Comparison of ENCODE assay signal across 28 mouse cellular contexts in the genomic region with DNA sequence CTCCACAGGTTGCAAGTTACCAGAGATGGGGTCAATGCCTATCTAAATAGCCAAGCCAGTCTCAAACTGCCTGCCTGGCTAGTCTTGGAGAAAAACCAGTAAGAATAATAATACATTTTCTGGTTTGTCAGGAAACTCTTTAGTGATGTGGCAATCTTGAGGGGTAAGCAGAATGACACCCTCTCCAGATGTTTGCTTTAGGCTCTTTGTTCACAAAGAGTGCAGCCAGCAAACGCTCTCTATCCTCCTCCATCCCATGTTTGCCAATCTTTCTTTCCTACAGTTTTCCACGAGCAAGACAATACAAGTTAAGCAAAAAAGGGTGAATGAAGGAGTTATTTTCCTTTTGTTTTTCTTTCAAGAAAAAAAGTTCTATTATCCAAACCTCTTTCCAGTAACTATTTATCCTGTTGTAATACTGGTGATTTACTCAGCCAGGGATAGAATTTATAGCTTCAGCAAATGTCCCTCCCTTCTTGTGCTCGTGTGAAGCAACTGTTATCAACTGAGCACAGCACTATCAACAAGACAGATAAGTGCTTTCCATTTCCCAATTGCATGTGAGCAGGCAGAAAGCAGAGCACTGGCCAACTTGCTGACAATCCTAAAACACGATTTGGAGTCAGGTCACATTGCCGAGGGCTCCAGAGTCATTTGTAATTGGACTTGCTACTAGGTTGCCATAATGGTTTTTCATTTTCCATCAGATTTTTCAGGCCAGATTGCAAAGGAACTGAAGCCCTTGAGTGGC.
DNase-seq lines count a peak whose midpoint lies in the region; ATAC-seq lines count a peak whose summit lies in the region.
"Had no signal": no experiment of that assay in that cellular context is flagged by ENCODE, and none has a peak within 500 bp of the region (broad histone marks: within the 10 kb centered on the region; RNA-seq: fewer than 3 reads in every experiment).

No protein-coding gene starts in this region.

- 14% methylated on average over 5 of the region's 5 CpGs for WGBS in heart, embryonic 11.5 days (ENCODE audit: insufficient replicate concordance)
- 19% methylated on average over 5 of the region's 5 CpGs for WGBS in heart, embryonic 16.5 days
- 12% methylated on average over 5 of the region's 5 CpGs for WGBS in lung, embryonic 15.5 days

- no peak overlapping the region for H3K4me2 ChIP-seq in heart, embryonic 11.5 days
- no peak overlapping the region for H3K4me2 ChIP-seq in heart, embryonic 16.5 days (ENCODE audit: low read depth, low read length)
- H3K4me2 ChIP-seq in lung, embryonic 15.5 days = no peak overlapping the region
- H3K4me2 ChIP-seq: embryonic facial prominence, embryonic 12.5 days; embryonic facial prominence, embryonic 15.5 days; heart, embryonic 12.5 days; heart, embryonic 15.5 days; hindbrain, embryonic 14.5 days had no signal

- H3K4me3 ChIP-seq in heart, embryonic 11.5 days (ENCODE audit: low read depth, low read length) = no peak overlapping the region
- no peak overlapping the region for H3K4me3 ChIP-seq in heart, embryonic 16.5 days (ENCODE audit: low read length)
- H3K4me3 ChIP-seq in lung, embryonic 15.5 days = no peak overlapping the region
- H3K4me3 ChIP-seq: embryonic facial prominence, embryonic 12.5 days; embryonic facial prominence, embryonic 15.5 days; gastrocnemius, adult 2 months; heart, adult 2 months; heart, embryonic 12.5 days; heart, embryonic 15.5 days had no signal

- H3K9me3 ChIP-seq in heart, embryonic 11.5 days (replicated peaks; ENCODE audit: control insufficient read depth, low read length) = no peaks in the 10 kb centered on the region
- no peaks in the 10 kb centered on the region for H3K9me3 ChIP-seq in heart, embryonic 16.5 days (replicated peaks; ENCODE audit: control insufficient read depth, low read length)
- H3K9me3 ChIP-seq in lung, embryonic 15.5 days = no peaks in the 10 kb centered on the region
- H3K9me3 ChIP-seq: embryonic facial prominence, embryonic 12.5 days; embryonic facial prominence, embryonic 15.5 days; heart, embryonic 12.5 days; heart, embryonic 15.5 days had no signal

- H3K27me3 ChIP-seq in heart, embryonic 11.5 days (ENCODE audit: control insufficient read depth, insufficient read depth, low read length) = no peaks in the 10 kb centered on the region
- H3K27me3 ChIP-seq in heart, embryonic 16.5 days (ENCODE audit: control insufficient read depth, insufficient read depth, low read length) = no peaks in the 10 kb centered on the region
- H3K27me3 ChIP-seq in lung, embryonic 15.5 days = no peaks in the 10 kb centered on the region
- H3K27me3 ChIP-seq: embryonic facial prominence, embryonic 12.5 days; embryonic facial prominence, embryonic 15.5 days; heart, embryonic 12.5 days; heart, embryonic 15.5 days had no signal

- H3K36me3 ChIP-seq in heart, embryonic 11.5 days (ENCODE audit: control insufficient read depth, insufficient read depth, low read length) = no peaks in the 10 kb centered on the region
- H3K36me3 ChIP-seq in heart, embryonic 16.5 days (ENCODE audit: control insufficient read depth, insufficient read depth) = no peaks in the 10 kb centered on the region
- no peaks in the 10 kb centered on the region for H3K36me3 ChIP-seq in lung, embryonic 15.5 days
- H3K36me3 ChIP-seq: embryonic facial prominence, embryonic 12.5 days; embryonic facial prominence, embryonic 15.5 days; heart, embryonic 12.5 days; heart, embryonic 15.5 days had no signal

- H3K4me1 ChIP-seq in heart, embryonic 11.5 days (ENCODE audit: control insufficient read depth, insufficient read depth, low read length) = no peaks in the 10 kb centered on the region
- H3K4me1 ChIP-seq in heart, embryonic 16.5 days (ENCODE audit: control insufficient read depth, insufficient read depth, low read length) = peaks cover 6% of the 10 kb centered on the region
- H3K4me1 ChIP-seq in lung, embryonic 15.5 days = peaks cover 5% of the 10 kb centered on the region; the same call in 1 of the 2 replicates
- H3K4me1 ChIP-seq: embryonic facial prominence, embryonic 12.5 days; embryonic facial prominence, embryonic 15.5 days had no signal

- peak; percentile 86 for DNase-seq in heart, adult 11 months
- DNase-seq in heart, postnatal 25 days (ENCODE audit: low spot score) = no peak
- no peak for DNase-seq in lung, postnatal 10 days
- DNase-seq in lung, postnatal 25 days (ENCODE audit: low spot score) = peak; percentile 3
- DNase-seq in lung, postnatal 4 days = no peak
- DNase-seq: adrenal gland, postnatal 10 days; adrenal gland, postnatal 36 days; cerebellum, adult 11 months; cerebellum, adult 2 months; cerebellum, adult 9-11 months; cerebellum, postnatal 25 days; forebrain, postnatal 0 days; gastrocnemius, adult 2 months; gastrocnemius, postnatal 14 days; heart, postnatal 36 days had no signal

- intact Hi-C loops in heart, postnatal 25 days (cut with DNase I) = no loop called here

- H3K9ac ChIP-seq in heart, embryonic 11.5 days (ENCODE audit: low read depth, low read length) = no peak overlapping the region
- no peak overlapping the region for H3K9ac ChIP-seq in heart, embryonic 16.5 days (ENCODE audit: low read length)
- no peak overlapping the region for H3K9ac ChIP-seq in lung, embryonic 15.5 days
- H3K9ac ChIP-seq: embryonic facial prominence, embryonic 12.5 days; embryonic facial prominence, embryonic 15.5 days; forebrain, postnatal 0 days; heart, embryonic 12.5 days; heart, embryonic 15.5 days; hindbrain, embryonic 14.5 days had no signal

- H3K27ac ChIP-seq in heart, embryonic 11.5 days (ENCODE audit: low read depth, low read length) = no peak overlapping the region
- no peak overlapping the region for H3K27ac ChIP-seq in heart, embryonic 16.5 days (ENCODE audit: low read length)
- H3K27ac ChIP-seq in lung, embryonic 15.5 days = no peak overlapping the region
- H3K27ac ChIP-seq: embryonic facial prominence, embryonic 12.5 days; embryonic facial prominence, embryonic 15.5 days; gastrocnemius, adult 2 months; heart, adult 2 months; heart, embryonic 15.5 days; hindbrain, embryonic 14.5 days; hindbrain, postnatal 0 days had no signal

- ATAC-seq in heart, embryonic 11.5 days (replicated peaks; ENCODE audit: insufficient number of reproducible peaks, low FRiP score, low TSS enrichment) = no peak
- 0 out of 2 replicates have a peak, but pooled peaks have one; percentile 37 for ATAC-seq in heart, embryonic 16.5 days (replicated peaks; ENCODE audit: extremely low read depth, insufficient read depth, low FRiP score)
- ATAC-seq in lung, embryonic 15.5 days (ENCODE audit: borderline replicate concordance, extremely low read depth, low FRiP score, low TSS enrichment) = peak; percentile 57; the same call in 1 of the 2 replicates
- ATAC-seq: activated CD4-positive, CD25-positive, alpha-beta regulatory T cell, adult 4 months; forebrain, embryonic 14.5 days; forebrain, postnatal 0 days; hindbrain, postnatal 0 days; inflammation-experienced regulatory T-cells, adult 6 months had no signal

Comparison
In these comparisons a context has a peak if more than half of its experiments do, and no peak if none do; other contexts are left out.
1. DNase-seq: peak in heart, adult 11 months (single experiment) and lung, postnatal 25 days (single experiment); none in heart, postnatal 25 days (single experiment), lung, postnatal 10 days (single experiment) and lung, postnatal 4 days (0 of 2).